Mouse (Mus musculus) testis, postnatal 10 days (tissue): Measurements from ENCODE around the gene Hap1.

ENCODE experiments used
- DNase-seq: peaks from one replicate; pipeline ENCODE4 v3.0.0; 2021; ENCODE audit warnings: low spot score

The Hap1 gene

DNA sequence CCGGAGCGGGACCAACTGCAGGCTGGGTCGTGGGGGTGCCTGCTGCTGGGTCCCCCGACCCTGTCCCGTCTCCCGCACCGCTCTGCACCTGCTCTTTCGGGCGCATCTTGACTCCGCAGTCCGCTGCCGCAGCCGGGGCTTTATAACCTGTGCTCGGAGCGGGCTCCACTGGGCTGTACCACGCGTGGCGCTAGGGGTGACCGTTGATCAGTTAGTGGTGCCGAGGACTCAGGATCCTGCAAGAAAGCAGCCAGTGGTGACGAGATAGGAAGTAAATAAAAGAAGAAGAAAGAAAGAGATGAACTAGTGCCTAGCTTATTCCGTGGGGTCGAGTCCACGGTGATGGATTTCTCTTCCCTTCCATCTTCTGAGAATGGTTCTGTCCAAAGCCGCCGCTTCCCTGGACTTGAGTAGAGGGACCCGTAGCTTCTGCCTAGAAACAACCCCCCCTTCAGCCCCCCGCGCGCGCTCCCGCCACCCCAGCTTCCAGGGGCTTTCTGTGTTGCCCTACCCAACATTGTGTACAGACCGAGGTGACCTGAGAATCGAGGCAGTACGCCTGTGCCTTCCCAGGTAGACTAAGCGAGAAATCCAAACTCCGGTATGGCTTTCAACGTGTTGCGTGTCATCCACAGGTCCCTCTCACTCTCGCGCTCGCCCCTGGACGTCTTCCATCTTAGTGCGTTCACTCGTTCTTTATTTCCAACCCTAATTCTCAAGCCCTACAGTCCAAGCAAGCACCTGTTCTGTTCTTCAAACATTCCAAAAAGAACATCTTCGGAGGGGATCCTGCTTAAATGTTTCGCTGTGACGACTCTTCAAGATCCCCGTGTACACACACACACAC, at the start of gene Hap1:
TSS of gene Hap1 (minus strand) at position 157 of the 847 bp plus-strand sequence.
- peak; percentile 80 for DNase-seq

DNA sequence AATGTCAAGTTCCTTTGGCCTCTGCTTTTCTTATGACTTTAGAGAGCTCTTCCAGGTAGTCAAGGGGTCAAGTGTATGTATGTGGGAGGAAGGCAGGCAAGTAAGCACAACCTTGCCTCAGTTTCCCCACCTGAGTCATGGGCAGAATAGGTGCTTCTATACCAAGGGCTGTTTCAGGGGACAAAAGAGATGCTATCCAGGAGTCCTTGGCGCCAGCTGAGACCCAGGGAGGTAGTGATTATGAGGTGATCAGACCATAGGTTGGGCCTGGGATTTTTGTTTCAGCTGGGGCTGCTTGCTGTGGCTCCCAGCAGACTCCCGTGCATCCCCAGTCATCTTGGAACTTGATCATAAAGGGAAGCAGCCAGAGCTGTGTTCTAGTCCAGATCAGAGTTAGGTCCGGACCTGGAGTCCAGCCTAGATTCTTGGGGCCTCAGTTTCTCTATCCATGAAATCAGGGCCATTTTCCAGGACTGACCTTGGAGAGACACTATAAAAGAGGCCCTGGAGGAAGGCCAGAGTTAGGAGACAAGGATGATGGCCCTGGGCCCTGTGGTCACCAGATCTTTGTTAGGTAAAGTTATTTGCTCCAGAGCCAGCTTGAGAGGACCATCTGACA, 48.6 kb upstream of the Hap1 start:
- no peak for DNase-seq

DNA sequence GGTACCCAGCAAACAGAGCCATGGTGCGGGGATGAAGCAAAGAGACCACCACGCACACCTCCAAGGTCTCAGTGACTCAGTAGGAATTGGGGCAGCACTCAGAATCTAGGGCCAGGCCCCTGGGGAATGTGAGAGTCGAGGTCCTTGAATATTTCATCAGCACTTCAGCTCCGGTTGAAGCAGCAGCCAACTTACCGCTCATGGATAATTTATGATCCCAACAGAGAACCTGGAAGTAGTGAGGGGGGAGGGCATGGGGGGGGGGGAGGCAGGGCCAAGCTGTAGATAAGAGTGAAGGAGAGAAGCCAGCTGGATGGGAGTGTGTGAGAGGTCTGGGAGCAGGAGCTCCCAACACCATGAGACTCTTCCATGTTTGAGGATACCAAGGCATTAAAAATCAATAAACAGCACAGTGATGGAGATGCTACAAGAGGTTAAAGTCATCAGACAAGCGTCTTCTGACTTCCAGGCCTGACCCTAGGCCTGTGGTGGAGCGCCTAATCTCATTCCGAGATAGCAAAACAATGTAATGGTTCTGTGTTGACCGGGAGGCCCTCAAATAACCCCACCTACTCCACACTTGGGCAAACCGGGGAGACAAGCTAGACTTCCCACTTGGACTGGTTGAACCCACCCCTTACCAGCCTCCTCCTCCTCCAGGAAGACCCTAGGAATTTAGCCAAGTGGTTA, 47.7 kb upstream of the Hap1 start:
- no peak for DNase-seq

DNA sequence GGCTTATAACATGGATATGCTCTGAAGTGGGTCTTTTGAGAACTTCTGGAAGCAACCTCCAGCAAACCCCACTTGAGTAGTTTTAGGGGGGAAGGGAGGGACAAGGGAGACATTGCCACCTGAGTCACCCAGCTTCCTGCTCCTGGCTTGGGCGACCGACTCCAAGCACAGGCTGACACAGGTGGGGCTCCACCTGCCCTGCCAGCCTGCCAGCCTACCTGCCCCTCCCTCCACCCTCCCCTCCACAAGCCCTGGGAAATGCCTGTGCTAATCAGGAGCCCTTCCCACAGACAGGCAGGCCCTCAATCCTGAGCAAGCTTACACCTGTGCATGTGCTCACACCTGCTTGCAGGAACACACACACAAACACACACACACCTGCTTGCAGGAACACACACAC, 46.8 kb upstream of the Hap1 start:
- DNase-seq = no peak

DNA sequence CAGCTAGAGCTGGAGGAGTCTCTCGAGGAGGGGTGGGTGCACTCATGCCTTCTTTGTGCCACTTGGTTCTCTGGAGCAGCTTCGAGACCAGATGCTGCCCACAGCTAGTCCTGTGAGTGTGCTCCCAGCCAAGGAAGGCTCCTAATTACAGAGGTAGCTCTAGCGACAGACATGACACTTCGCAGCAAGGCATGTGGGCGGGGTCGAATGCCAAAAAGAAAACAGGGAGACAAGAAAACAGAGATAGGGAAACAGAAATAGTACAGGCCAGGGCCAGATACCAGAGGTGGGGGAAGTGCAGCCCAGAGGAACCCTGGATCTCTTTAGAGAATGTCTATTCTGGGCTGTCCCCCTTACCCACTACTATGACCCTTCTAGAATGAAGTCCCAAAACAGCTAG, 46.3 kb upstream of the Hap1 start:
- no peak for DNase-seq

DNA sequence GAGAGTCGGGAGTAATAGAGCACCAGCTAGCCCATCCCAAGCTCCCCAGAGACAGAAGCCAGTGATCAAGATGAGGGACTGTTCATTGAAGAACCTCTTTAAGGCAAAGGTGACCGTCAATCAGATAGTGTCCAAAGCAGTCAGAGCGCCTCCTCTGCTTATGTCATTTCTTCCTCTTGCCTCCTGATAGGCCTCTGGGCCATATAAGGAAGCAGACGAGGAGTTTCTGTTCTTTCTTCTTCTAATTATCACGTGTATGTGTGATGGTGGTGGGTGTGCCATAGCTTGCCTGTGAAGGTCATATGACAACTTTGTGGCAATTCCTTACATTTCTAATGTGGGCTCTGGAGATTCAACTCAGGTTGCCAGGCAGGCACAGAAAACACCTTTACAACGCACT, 44.9 kb upstream of the Hap1 start:
- DNase-seq = no peak

DNA sequence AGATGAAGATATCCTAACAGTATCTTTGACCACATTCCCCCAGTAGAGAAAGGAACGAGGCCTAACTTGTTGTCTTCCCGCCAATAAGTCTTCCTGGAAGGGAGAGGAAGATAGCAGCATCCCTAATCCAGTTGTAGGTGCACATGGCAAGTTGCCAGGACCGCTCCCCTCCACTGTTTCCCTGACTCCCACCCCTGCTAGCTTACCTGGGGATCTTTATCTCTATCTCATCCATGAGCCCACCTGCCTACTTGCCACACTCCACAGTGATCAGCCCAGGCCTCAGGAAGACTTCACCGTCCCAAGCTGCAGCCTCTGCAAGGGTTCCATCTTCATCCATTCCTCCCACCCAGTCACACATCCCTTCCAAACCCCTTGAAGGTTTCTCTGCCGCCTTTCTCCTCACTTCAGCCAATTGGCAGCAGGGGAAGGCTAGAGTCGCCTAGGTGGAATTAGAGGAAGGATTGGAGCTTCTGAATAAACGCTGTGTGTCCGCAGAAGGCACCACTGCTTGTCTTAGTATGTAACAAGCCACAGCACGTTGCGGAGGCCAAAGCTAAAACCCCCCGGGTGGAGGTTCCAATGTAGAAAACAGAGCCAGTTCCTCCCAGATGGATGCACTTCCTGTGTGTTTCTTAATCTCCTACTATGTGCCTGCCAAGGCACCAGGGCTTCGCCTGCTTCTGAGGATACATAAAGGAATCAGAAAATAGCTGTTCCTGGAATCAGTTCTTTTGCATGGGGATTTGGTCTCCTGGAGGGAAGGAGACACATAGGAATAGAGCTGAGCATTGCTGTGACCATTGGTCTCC, 44.0 kb upstream of the Hap1 start:
- DNase-seq = no peak

DNA sequence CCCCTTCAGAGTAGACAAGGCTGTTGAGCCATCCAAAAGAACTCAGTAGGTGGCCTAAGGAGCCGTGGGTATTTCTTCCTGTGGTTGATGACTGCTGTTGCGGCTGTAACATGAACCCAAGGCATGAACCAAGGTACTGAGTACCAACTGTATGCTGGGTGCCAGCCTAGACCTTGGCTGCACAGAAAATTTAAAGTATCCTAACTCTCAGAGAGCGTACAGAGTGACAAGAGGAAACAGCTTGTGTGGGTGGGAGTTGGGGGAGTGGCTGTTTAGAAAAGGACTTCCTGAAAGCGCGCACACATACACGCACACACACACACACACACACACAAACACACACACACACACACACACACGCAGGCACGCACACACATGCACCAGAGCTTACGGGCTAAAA, 43.4 kb upstream of the Hap1 start:
- no peak for DNase-seq

DNA sequence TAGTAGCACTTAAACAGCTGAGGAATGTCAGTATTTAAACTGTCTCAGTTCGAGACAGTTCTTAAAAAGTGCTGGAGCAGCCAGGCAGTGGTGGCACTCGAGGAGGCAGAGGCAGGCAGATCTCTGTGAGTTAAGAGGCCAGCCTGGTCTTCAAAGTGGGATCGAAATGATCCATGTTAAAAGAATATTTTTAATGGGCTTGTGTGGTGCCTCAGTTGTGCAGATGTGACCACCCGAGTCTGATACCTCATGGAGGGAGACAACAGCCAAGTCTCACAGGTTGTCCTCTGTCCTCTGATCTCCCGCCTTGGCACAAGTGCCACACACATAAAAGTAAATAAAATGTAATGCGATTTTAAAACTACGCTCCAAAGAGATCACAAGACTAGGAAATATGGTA, 42.6 kb upstream of the Hap1 start:
- no peak for DNase-seq

DNA sequence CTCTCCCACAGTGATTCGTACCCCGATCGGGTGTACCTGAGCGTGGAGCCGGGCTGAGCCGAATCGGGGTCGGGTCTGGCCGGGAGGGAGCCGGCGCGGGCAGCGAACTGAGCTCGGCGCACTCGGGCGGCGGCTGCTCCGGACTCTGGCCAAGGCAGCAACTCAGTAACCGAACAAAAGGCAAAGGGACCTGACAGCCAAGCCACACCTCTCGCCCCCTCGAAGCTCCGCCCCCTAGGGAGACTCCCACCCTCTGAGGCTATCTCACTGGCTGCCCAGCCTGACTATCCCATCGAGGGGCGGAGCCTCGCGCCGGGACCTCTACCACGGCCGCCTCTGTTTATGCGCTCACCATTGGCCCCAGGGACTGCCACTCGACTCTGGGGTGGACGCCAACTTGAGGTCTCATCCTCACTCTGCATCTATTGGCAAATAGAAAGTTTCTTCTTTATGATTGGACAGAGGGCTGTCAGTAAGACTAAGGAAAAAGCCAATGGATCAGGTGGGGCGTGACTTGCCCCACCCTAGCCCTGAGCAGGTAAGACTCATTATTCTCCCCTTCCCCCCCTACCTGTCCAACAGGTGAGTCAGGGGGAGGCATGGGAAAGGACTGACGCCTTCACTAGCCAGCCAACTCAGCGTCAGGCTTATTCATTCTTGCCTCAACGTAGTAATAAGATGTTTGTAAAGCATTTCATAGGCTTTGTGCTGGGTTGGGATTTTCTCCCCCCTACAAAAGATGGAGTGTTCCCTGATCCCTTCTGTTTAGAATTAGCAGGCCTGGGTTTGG, 41.9 kb upstream of the Hap1 start, which contains the start of gene Jup:
TSS of gene Jup (minus strand) at position 164 of the 790 bp plus-strand sequence.
- peak; percentile 99 for DNase-seq

DNA sequence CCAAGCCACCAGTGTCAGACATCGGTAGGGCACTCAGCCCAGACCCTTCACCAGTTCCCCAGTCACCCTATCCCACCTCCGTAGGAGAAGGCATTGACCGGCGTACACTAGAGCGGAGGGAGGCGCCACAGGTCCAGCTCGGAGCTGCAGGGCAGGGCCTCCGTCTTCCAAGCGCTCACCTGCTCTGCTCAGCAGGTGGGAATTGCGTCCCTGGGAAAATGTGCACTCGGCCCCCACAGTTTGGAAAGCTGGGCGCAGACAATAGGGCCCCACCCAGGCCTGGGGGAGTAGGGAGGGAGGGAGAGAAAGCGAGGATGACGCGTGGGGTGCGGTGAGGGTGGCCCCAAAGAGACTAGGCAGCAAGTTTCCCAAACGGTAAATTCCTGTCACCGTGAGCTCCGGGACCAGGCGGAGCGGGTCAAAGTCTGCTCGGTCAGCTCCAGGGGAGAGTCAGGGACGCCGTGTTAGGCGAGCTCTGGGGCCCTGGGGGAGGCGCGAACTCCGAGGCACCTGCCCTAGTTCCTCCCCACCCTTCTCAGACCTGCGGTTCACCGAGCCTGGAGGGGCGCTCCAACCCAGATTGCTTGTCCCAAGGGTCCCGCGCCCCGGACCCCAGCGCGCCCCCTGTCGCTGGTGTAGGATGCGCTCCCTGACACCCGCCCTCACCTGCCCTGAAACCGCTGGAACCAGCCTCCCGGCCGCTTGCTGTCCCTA, 41.1 kb upstream of the Hap1 start:
- no peak for DNase-seq

DNA sequence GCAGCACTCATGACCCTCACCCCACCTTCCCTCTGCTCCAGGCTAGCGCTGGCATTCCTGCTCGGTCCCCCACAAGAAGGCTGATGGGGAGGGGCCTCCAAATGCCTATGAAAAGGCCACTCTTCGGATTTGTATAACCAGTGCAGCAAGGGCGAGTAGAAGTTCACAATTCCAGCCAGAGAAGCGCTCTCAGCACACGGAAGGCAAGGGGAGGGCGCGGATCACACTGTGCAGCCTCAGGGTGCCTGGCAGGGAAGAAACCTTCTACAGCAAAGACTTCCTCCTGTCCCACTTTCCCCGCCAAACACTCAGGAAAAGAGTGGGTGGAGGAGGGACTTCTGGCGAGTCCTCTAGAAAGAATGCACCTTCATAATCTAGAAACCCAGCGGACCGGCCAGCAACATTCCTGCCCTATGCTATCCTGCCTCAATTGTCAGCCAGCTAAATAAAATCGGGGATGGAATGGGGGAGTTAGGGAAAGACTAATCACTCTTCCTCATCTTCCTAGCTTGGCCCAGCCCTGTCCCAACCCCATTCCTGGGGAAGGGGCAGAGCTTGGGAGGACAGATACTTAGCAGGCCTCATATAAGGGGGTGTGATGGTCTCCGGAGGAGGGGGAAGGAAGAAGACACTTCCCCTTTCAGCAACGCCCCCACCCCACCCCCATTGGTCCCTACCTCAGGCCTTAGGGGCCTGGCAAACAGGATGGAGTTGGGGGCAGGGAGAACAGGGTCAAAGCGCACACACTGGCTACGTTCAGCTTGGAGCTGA, 40.1 kb upstream of the Hap1 start:
- no peak for DNase-seq

DNA sequence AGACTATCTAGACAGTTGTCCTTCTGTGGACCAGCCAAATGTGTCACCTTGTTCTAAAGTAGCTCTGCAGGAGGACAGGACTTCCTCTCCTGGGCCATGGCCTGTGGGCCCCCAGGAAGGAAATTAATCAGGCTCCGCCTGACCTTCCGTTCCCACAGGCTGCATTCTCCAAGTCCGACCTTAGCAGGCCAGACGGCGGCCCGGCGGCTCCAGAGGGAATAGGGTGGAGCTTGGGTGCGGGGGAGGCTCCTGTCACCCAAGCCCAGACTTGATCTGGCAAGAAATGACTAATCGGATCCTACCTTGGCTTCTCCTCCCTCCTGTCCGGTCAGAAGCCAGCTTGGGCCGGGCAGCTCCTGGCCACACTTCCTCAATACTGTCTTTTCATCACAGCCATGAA, 39.3 kb upstream of the Hap1 start:
- DNase-seq = peak; percentile 65

DNA sequence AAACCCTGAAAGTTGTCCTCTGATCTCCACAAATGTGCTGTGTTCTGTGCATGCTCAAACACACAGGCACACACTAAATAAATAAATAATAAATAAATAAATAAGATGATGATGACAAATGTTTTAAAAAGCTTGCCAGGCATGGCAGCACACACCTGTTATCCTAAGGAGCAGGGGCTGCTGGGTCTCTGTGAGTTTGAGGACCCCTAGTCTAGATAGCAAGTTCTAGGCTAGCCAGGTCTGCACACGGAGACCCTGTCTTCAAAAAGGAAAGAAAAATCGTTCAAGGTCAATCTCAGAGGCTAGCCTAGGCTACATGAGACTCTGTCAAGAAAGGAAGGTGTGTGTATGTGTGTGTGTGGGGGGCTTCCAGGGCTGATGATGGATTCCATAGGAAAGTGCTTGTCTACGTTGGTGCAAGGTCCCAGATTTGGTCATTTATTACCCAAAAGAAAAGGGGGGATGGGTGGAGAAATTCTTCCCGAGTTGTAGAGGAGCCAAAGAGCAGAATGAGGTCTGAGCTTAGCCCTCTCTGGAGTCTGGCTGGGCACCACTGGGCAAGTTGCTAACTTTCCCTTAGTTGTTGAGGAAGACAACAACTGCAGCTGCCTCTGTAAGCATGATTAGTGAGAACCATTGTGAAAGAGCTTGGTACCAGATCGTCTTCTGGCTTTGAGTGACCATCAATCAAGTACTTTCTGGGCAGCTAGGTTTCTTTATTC, 38.6 kb upstream of the Hap1 start:
- DNase-seq = no peak

DNA sequence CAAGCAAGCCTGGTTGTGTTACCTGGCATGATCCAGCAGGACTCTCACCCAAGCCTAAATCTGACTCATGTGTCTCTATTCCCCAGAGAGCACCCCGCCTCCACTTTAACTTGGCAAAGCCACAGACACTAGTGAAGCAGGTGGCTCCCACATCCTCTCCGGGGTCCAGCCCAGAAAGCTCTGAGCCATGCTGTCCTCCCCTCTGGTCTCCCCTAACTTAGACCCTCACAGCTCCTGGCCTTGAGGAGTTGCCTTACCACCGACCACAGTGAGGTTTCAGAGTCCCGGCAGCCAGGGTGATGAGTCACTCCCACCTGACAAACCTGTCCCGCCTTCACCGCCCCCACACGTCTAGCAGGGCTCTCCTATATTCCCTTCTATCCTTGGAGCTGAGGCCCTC, 37.8 kb upstream of the Hap1 start:
- DNase-seq = no peak

DNA sequence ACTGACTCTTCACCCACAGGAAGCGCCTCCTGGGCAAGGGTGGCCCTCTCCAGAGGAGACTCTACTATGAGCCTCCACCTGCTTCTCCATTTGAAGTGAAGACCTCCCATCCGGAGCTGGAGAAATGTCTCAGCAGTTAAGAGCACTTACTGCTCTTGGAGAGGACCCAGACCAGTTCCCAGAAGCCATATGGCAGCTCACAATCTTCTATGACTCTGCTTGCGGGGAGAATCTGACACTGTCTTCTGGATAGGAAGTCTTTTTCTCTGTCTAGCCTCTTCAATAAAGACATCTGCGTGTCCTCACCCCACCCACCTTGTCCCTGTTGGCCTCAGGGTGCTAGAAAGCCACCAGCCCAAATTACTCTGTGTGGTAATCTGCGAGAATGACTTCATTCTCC, 37.0 kb upstream of the Hap1 start:
- DNase-seq = no peak

DNA sequence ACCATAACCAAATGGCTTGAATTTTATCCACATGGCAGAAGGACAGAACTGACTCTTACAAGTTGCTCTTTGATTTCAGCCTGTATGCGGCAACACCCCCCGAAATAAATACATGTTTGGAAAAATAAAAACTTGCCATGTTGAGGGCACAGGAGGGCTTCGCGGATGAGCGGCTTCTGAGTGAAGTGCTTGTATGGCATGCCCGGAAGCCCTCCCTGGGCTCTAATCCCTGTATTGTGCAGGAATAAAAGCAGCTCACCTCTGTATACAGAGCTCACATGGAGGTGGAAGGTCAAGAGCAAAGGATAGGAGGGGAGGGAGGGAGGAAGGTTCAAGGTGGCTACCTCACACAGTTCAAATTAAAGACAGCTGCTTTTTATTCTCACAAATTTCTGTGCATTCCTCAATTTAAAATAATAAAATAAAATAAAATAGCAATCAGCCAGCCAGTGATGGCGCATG, 36.0 kb upstream of the Hap1 start:
- no peak for DNase-seq

DNA sequence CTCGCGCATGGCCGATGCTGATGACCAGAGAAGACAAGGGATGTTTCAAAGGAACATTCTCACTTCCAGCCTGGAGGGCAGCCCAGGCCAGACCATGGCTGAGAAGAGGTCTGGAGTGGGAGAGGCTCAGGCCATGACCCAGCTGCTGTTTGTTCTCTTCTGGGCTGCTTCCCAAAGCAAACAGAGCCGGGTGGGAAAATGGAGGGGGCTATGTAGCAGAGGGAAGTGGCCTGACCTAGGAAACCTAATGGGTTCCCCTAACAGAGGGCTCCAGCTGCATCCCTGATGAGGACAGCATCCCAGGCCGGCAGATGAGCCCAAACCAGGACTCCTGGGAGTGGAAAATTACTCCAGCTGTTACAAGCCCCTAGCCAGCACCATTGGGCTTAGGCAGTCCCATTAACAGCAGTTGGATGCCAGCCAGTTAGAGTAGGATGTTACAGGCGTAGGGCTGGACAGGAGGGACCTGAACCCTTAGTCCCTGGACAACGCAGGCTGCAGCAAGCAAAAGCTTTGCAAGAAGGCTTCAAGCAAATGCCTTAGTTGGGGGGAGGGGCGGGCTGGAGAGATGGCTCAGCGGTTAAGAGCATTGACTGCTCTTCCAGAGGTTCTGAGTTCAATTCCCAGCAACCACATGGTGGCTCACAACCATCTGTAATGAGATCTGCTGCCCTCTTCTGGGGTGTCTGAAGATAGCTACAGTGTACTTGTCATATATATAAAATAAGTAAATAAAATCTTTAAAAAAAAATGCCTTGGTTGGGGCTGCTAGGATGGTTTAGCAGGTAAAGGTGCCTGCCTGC, 35.4 kb upstream of the Hap1 start:
- peak; percentile 72 for DNase-seq
